Mouse (Mus musculus) heart, embryonic 16.5 days (tissue): Measurements from ENCODE around the gene Taok3. TPM values are rescaled to one million over a fixed set of nuclear protein-coding genes. Genes with fewer than 3 reads are reported as not detected.

ENCODE experiments used
- ATAC-seq: fragments of 200-750 bp; cut with Nextera tagmentation; replicated peaks from 2 replicates; pipeline ENCODE4 v1.8.0; 2017; ENCODE audit warnings: moderate number of reproducible peaks; ENCODE audit not compliant: insufficient read depth, low FRiP score; ENCODE audit errors: extremely low read depth
- H3K27ac ChIP-seq: fragments of 300-500 bp; sonication (generic); 2 replicates; pipeline ENCODE4 v1.5.1; 2014; ENCODE audit warnings: mild to moderate bottlenecking, low read length, control low read depth, moderate library complexity
- H3K27me3 ChIP-seq: fragments of 300-500 bp; sonication (generic); 2 replicates; pipeline ENCODE4 v1.6.1; 2014; ENCODE audit warnings: low read length, mixed read lengths; ENCODE audit not compliant: control insufficient read depth, insufficient read depth
- H3K36me3 ChIP-seq: fragments of 300-500 bp; sonication (generic); 2 replicates; pipeline ENCODE4 v1.6.1; 2014; ENCODE audit not compliant: control insufficient read depth, insufficient read depth
- H3K4me1 ChIP-seq: fragments of 300-500 bp; sonication (generic); 2 replicates; pipeline ENCODE4 v1.6.1; 2014; ENCODE audit warnings: low read length, mixed read lengths; ENCODE audit not compliant: control insufficient read depth, insufficient read depth
- H3K4me2 ChIP-seq: fragments of 300-500 bp; sonication (generic); 2 replicates; pipeline ENCODE4 v1.6.1; 2014; ENCODE audit warnings: low read depth, mild to moderate bottlenecking, control low read depth, low read length
- H3K4me3 ChIP-seq: fragments of 300-500 bp; sonication (generic); 2 replicates; pipeline ENCODE4 v1.5.1; 2014; ENCODE audit warnings: mild to moderate bottlenecking, control low read depth, low read length
- H3K9ac ChIP-seq: fragments of 300-500 bp; sonication (generic); 2 replicates; pipeline ENCODE4 v1.6.1; 2014; ENCODE audit warnings: low read length, control low read depth
- H3K9me3 ChIP-seq: fragments of 300-500 bp; sonication (generic); replicated peaks from 2 replicates; pipeline ENCODE4 v1.6.1; 2016; ENCODE audit warnings: low read length; ENCODE audit not compliant: control insufficient read depth
- WGBS: fragments of 180-500 bp; shearing (Covaris S2); extraction: QIAGEN DNeasy Blood & Tissue Kit; methylation state at CpG from one replicate; pipeline ENCODE4 v1.1.7; 2014; 5-methylcytosine and 5-hydroxymethylcytosine counted together
- polyA plus RNA-seq: library from polyadenylated mRNA; unstranded; fragments of >200 nt; fragmentation: Nextera tagmentation; extraction: Ambion mirVana; gene quantifications from 2 replicates; pipeline ENCODE4 v1.2.1, GENCODE M21; 2015

The Taok3 gene
- polyA plus RNA-seq, 1 experiment from 2014 or later = 19.2 TPM

GRCm38 (mm10) chr5:117134889-117135456 is 15.0 kb downstream of the Taok3 start:
- H3K4me2 ChIP-seq = peak overlapping the region; percentile 49
- H3K9ac ChIP-seq = 0 out of 2 replicates have a peak overlapping the region, but pooled peaks have one; percentile 33
- H3K27ac ChIP-seq = peak overlapping the region; percentile 66
- peaks cover 28% of the 10 kb centered on the region for H3K4me1 ChIP-seq
- no peak for ATAC-seq
- no peaks in the 10 kb centered on the region for H3K9me3 ChIP-seq
- 46% methylated on average over 3 of the region's 3 CpGs for WGBS
- peak overlapping the region; percentile 30; the same call in 1 of the 2 replicates for H3K4me3 ChIP-seq
- H3K27me3 ChIP-seq = no peaks in the 10 kb centered on the region
- H3K36me3 ChIP-seq = no peaks in the 10 kb centered on the region

GRCm38 (mm10) chr5:117135869-117136268 is 15.9 kb downstream of the Taok3 start:
- 4% methylated on average over 9 of the region's 9 CpGs for WGBS
- Histone ChIP-seq H3K9ac (no peak overlapping the region), H3K9me3 (no peaks in the 10 kb centered on the region), H3K27ac (peak overlapping the region; percentile 66), H3K4me3 (no peak overlapping the region), H3K4me1 (peaks cover 28% of the 10 kb centered on the region), H3K4me2 (peak overlapping the region; percentile 49), H3K36me3 (no peaks in the 10 kb centered on the region), H3K27me3 (no peaks in the 10 kb centered on the region)
- ATAC-seq = peak; percentile 38

- Histone ChIP-seq H3K9ac (no peak overlapping the region), H3K4me1 (peaks cover 28% of the 10 kb centered on the region), H3K9me3 (no peaks in the 10 kb centered on the region), H3K4me3 (no peak overlapping the region), H3K4me2 (no peak overlapping the region), H3K27me3 (no peaks in the 10 kb centered on the region), H3K27ac (no peak overlapping the region), H3K36me3 (no peaks in the 10 kb centered on the region)
- 78% methylated on average over 5 of the region's 5 CpGs for WGBS
- no peak for ATAC-seq
Observed at GRCm38 (mm10) chr5:117136570-117136969, 16.6 kb downstream of the Taok3 start.

- Histone ChIP-seq H3K4me1 (peaks cover 28% of the 10 kb centered on the region), H3K4me2 (no peak overlapping the region), H3K4me3 (no peak overlapping the region), H3K9ac (no peak overlapping the region), H3K27ac (no peak overlapping the region), H3K27me3 (no peaks in the 10 kb centered on the region), H3K36me3 (no peaks in the 10 kb centered on the region), H3K9me3 (no peaks in the 10 kb centered on the region)
- no peak for ATAC-seq
- WGBS = 52% methylated on average over 10 of the region's 10 CpGs
Observed at GRCm38 (mm10) chr5:117137011-117137410, 17.1 kb downstream of the Taok3 start.

GRCm38 (mm10) chr5:117137594-117137993 is 17.7 kb downstream of the Taok3 start:
- Histone ChIP-seq H3K36me3 (no peaks in the 10 kb centered on the region), H3K4me1 (peaks cover 28% of the 10 kb centered on the region), H3K9me3 (no peaks in the 10 kb centered on the region), H3K4me3 (no peak overlapping the region), H3K9ac (no peak overlapping the region), H3K4me2 (no peak overlapping the region), H3K27ac (no peak overlapping the region), H3K27me3 (no peaks in the 10 kb centered on the region)
- no peak for ATAC-seq
- WGBS = 65% methylated on average over 8 of the region's 8 CpGs

GRCm38 (mm10) chr5:117138295-117138988 is 18.5 kb downstream of the Taok3 start:
- Histone ChIP-seq H3K4me3 (no peak overlapping the region), H3K27ac (peak overlapping the region; percentile 56), H3K27me3 (no peaks in the 10 kb centered on the region), H3K36me3 (no peaks in the 10 kb centered on the region), H3K9ac (no peak overlapping the region), H3K4me2 (no peak overlapping the region), H3K9me3 (no peaks in the 10 kb centered on the region), H3K4me1 (peaks cover 28% of the 10 kb centered on the region)
- WGBS = 53% methylated on average over 11 of the region's 11 CpGs
- ATAC-seq = peak; percentile 42

- Histone ChIP-seq H3K27ac (no peak overlapping the region), H3K4me1 (peaks cover 18% of the 10 kb centered on the region), H3K9me3 (no peaks in the 10 kb centered on the region), H3K27me3 (no peaks in the 10 kb centered on the region), H3K36me3 (no peaks in the 10 kb centered on the region), H3K4me3 (no peak overlapping the region), H3K4me2 (no peak overlapping the region), H3K9ac (no peak overlapping the region)
- 65% methylated on average over 8 of the region's 8 CpGs for WGBS
- no peak for ATAC-seq
Observed at GRCm38 (mm10) chr5:117139822-117140221, 19.9 kb downstream of the Taok3 start.

- 59% methylated on average over 7 of the region's 7 CpGs for WGBS
- Histone ChIP-seq H3K27ac (no peak overlapping the region), H3K36me3 (no peaks in the 10 kb centered on the region)
Observed at GRCm38 (mm10) chr5:117140374-117140773, 20.4 kb downstream of the Taok3 start.

GRCm38 (mm10) chr5:117143721-117144135 is 23.8 kb downstream of the Taok3 start:
- no peak overlapping the region for H3K4me3 ChIP-seq
- H3K4me2 ChIP-seq = no peak overlapping the region
- no peaks in the 10 kb centered on the region for H3K27me3 ChIP-seq
- no peak overlapping the region for H3K9ac ChIP-seq
- no peaks in the 10 kb centered on the region for H3K36me3 ChIP-seq
- no peak for ATAC-seq
- H3K9me3 ChIP-seq = 0 out of 2 replicates have a peak, but pooled peaks cover 2% of the 10 kb centered on the region
- 47% methylated on average over 9 of the region's 9 CpGs for WGBS
- H3K4me1 ChIP-seq = no peaks in the 10 kb centered on the region
- H3K27ac ChIP-seq = no peak overlapping the region

More at GRCm38 (mm10) chr5:117140374-117140773, 20.4 kb downstream of the Taok3 start:
- no peak overlapping the region for H3K9ac ChIP-seq
- H3K9me3 ChIP-seq = no peaks in the 10 kb centered on the region
- ATAC-seq = no peak
- no peak overlapping the region for H3K4me3 ChIP-seq
- H3K4me2 ChIP-seq = no peak overlapping the region
- H3K27me3 ChIP-seq = no peaks in the 10 kb centered on the region
- H3K4me1 ChIP-seq = peaks cover 13% of the 10 kb centered on the region
